In the genomic region with DNA sequence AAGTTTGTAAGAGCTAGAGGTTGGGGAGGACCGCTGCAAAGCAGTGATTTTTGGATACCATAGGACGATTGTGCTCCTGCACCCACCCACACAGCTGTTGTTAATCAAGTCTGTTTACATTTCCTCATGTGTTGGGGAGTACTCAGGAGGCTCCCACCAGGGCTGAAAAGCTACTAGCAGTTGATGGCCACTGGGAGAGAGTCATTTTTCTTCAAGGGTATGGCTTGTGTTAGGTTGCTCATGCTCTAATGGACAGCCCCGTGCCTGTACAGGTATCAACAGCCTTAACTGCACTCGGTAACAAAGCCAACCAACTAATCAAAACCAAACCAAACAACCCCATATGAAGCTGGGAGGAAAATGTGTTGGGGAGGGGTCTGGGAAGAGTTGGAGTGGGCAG, we compare ENCODE assay signal across 11 mouse cellular contexts. TPM values are rescaled to one million over a fixed set of nuclear protein-coding genes. Genes with fewer than 3 reads are reported as not detected.
A peak's percentile ranks its signal among the peaks of the same experiment; 100 is the strongest.
DNase-seq lines count a peak whose midpoint lies in the region; ATAC-seq and TF ChIP-seq lines count a peak whose summit lies in the region.
"Had no signal": no experiment of that assay in that cellular context is flagged by ENCODE, and none has a peak within 500 bp of the region (broad histone marks: within the 10 kb centered on the region; RNA-seq: fewer than 3 reads in every experiment).

No protein-coding gene starts in this region.

- WGBS in kidney, adult 2 months, result 52% methylated on average over 4 of the region's 4 CpGs
- WGBS in embryonic facial prominence, embryonic 10.5 days, result 43% methylated on average over 4 of the region's 4 CpGs
- 23% methylated on average over 4 of the region's 4 CpGs for WGBS in limb, embryonic 15.5 days

- H3K36me3 ChIP-seq in kidney, adult 2 months (ENCODE audit: control insufficient read depth, insufficient read depth, low read length), result no peaks in the 10 kb centered on the region
- no peaks in the 10 kb centered on the region for H3K36me3 ChIP-seq in embryonic facial prominence, embryonic 10.5 days (replicated peaks)
- H3K36me3 ChIP-seq in limb, embryonic 15.5 days, result no peaks in the 10 kb centered on the region

- no peak for TF ChIP-seq CTCF in kidney, adult 2 months (conservative IDR thresholded peaks at IDR 0.05; ENCODE audit: insufficient read depth, insufficient read length, low read depth, low read length)

- H3K4me3 ChIP-seq in kidney, adult 2 months (ENCODE audit: insufficient read depth, low read depth, low read length), result no peak overlapping the region
- no peak overlapping the region for H3K4me3 ChIP-seq in embryonic facial prominence, embryonic 10.5 days
- no peak overlapping the region for H3K4me3 ChIP-seq in limb, embryonic 15.5 days

- H3K9ac ChIP-seq in limb, embryonic 15.5 days, result no peak overlapping the region

- H3K27ac ChIP-seq in kidney, adult 2 months (ENCODE audit: insufficient read depth, low read depth, low read length), result peak overlapping the region; percentile 100
- peak overlapping the region; percentile 91 for H3K27ac ChIP-seq in embryonic facial prominence, embryonic 10.5 days (replicated peaks)
- peak overlapping the region; percentile 82; the same call in 1 of the 2 replicates for H3K27ac ChIP-seq in limb, embryonic 15.5 days

- no peaks in the 10 kb centered on the region for H3K27me3 ChIP-seq in kidney, adult 2 months (replicated peaks; ENCODE audit: control insufficient read depth, insufficient read depth, low read length)
- no peaks in the 10 kb centered on the region for H3K27me3 ChIP-seq in embryonic facial prominence, embryonic 10.5 days (replicated peaks; ENCODE audit: low read depth, poor library complexity, severe bottlenecking)
- no peaks in the 10 kb centered on the region for H3K27me3 ChIP-seq in limb, embryonic 15.5 days

- no peak for TF ChIP-seq POLR2A in kidney, adult 2 months (IDR thresholded peaks at IDR 0.05; ENCODE audit: low read depth, low read length)

- H3K4me1 ChIP-seq in kidney, adult 2 months (ENCODE audit: control insufficient read depth, insufficient read depth, low read length), result peaks cover 22% of the 10 kb centered on the region
- H3K4me1 ChIP-seq in embryonic facial prominence, embryonic 10.5 days, result peaks cover 22% of the 10 kb centered on the region
- peaks cover 12% of the 10 kb centered on the region for H3K4me1 ChIP-seq in limb, embryonic 15.5 days

- ATAC-seq in limb, embryonic 15.5 days (ENCODE audit: insufficient number of reproducible peaks, low FRiP score, low TSS enrichment, low read depth), result no peak

- no peak for DNase-seq in kidney, adult 2 months
- DNase-seq in kidney, adult 11 months, result no peak
- DNase-seq in NIH3T3 (ENCODE audit: low read depth), result peak; percentile 60
- peak; percentile 57 for DNase-seq in embryonic facial prominence, embryonic 10.5 days (ENCODE audit: low spot score)
- DNase-seq in yolk sac, embryonic 10.5 days (ENCODE audit: low spot score), result no peak
- no peak for DNase-seq in left cerebral cortex, adult 8-10 months (ENCODE audit: low spot score in 2 of 2)
- no peak for DNase-seq in thymus, postnatal 36 days
- DNase-seq: adrenal gland, adult 2 months; gastrocnemius, postnatal 10 days had no signal

- no peak overlapping the region for H3K4me2 ChIP-seq in limb, embryonic 15.5 days

- H3K9me3 ChIP-seq in embryonic facial prominence, embryonic 10.5 days, result no peaks in the 10 kb centered on the region
- no peaks in the 10 kb centered on the region for H3K9me3 ChIP-seq in limb, embryonic 15.5 days

RNA-seq across cellular contexts. Expression of a gene that starts 1.1 kb away (rescaled TPM):
- polyA plus RNA-seq in kidney, adult 2 months (2012; rRNA removed), result 451 and 505 TPM in 2 replicates
- 53.5 and 62.5 TPM in 2 replicates for polyA plus RNA-seq in embryonic facial prominence, embryonic 10.5 days (2016; fragmentation: Nextera tagmentation; extraction: Ambion mirVana)
- 152 and 158 TPM in 2 replicates for polyA plus RNA-seq in limb, embryonic 15.5 days (2015; fragmentation: Nextera tagmentation; extraction: Ambion mirVana)
- total RNA-seq in left cerebral cortex, adult 8-10 months (2022), result 100 to 1,000 TPM; 283 to 318 (median 295) TPM

RNA-seq across cellular contexts. Expression of a gene that starts 33.8 kb away (rescaled TPM):
- 1.0 and 1.3 TPM in 2 replicates for polyA plus RNA-seq in kidney, adult 2 months (2012; rRNA removed)
- polyA plus RNA-seq in embryonic facial prominence, embryonic 10.5 days (2016; fragmentation: Nextera tagmentation; extraction: Ambion mirVana), result 0.14 TPM in 1 of 2 replicates, not detected in the other
- polyA plus RNA-seq in limb, embryonic 15.5 days (2015; fragmentation: Nextera tagmentation; extraction: Ambion mirVana), result 0.19 and 0.41 TPM in 2 replicates
- not detected for total RNA-seq in left cerebral cortex, adult 8-10 months (2022)
- total RNA-seq: adrenal gland, adult 2 months; gastrocnemius, postnatal 10 days; left cerebral cortex, postnatal 36 days had no signal
- polyA plus RNA-seq: adrenal gland, adult 2 months had no signal

Comparison
In these comparisons a context has a peak if more than half of its experiments do, and no peak if none do; other contexts are left out.
1. DNase-seq: peak in NIH3T3 (single experiment) and embryonic facial prominence, embryonic 10.5 days (single experiment); none in kidney, adult 2 months (single experiment), kidney, adult 11 months (single experiment), yolk sac, embryonic 10.5 days (single experiment), left cerebral cortex, adult 8-10 months (0 of 2) and thymus, postnatal 36 days (0 of 2).
2. Peak in every context shown above with its lines, with median percentiles within 50 percentile points of each other: H3K27ac ChIP-seq.